Mouse (Mus musculus): ENCODE measurements around the gene Por. TPM values are rescaled to one million over a fixed set of nuclear protein-coding genes. Genes with fewer than 3 reads are reported as not detected.

Gene Por
- total RNA-seq, 1 experiment = 125 TPM

- no peak for TF ChIP-seq ZC3H11A (IDR thresholded peaks at IDR 0.05; ENCODE audit: borderline replicate concordance, low read depth, low read length)
- no peak for TF ChIP-seq MAFK (IDR thresholded peaks at IDR 0.05; ENCODE audit: insufficient read depth, low read depth, low read length)
- no peak for TF ChIP-seq ZNF384 (IDR thresholded peaks at IDR 0.05; ENCODE audit: low read depth, low read length)
- TF ChIP-seq HCFC1 (IDR thresholded peaks at IDR 0.05; ENCODE audit: borderline replicate concordance, insufficient read depth, low read length) = no peak
- no peak for TF ChIP-seq CHD2 (IDR thresholded peaks at IDR 0.05; ENCODE audit: low read depth, low read length)
These were observed 110.5 kb downstream of the Por start for GRCm38 (mm10) chr5:135780331-135780730.

GRCm38 (mm10) chr5:135782901-135783300 lies 113.1 kb downstream of the Por start:
- TF ChIP-seq MAFK (IDR thresholded peaks at IDR 0.05; ENCODE audit: insufficient read depth, low read depth, low read length) (no peak), ZNF384 (IDR thresholded peaks at IDR 0.05; ENCODE audit: low read depth, low read length) (no peak), CHD2 (IDR thresholded peaks at IDR 0.05; ENCODE audit: low read depth, low read length) (no peak), ZC3H11A (IDR thresholded peaks at IDR 0.05; ENCODE audit: borderline replicate concordance, low read depth, low read length) (no peak), HCFC1 (IDR thresholded peaks at IDR 0.05; ENCODE audit: borderline replicate concordance, insufficient read depth, low read length) (no peak)
- Histone ChIP-seq H3K4me3 (ENCODE audit: insufficient read depth in 1 of 2, low read depth in 1 of 2, low read length in 2 of 2, poor library complexity in 1 of 2, severe bottlenecking in 1 of 2) (no peak overlapping the region), H3K9me3 (ENCODE audit: control insufficient read depth, insufficient read depth, low read depth, low read length) (no peaks in the 10 kb centered on the region), H3K9ac (ENCODE audit: insufficient read depth, low read depth, low read length, poor library complexity, severe bottlenecking) (no peak overlapping the region), H3K4me1 (ENCODE audit: control insufficient read depth in 2 of 2, insufficient read depth in 2 of 2, low read length in 2 of 2, poor library complexity in 1 of 2) (peaks cover 2 to 3% of the 10 kb centered on the region in 2 experiments; a peak in 1 of 4 replicates), H3K36me3 (ENCODE audit: control insufficient read depth, insufficient read depth, low read length, poor library complexity, severe bottlenecking) (peaks cover 64% of the 10 kb centered on the region), H3K27ac (ENCODE audit: insufficient read depth, low read depth, low read length, poor library complexity, severe bottlenecking) (no peak overlapping the region)
- in situ Hi-C loops (cut with MboI; ENCODE audit: low sequenced_read_pairs in 2 of 2, unreplicated experiment in 2 of 2) = no loop called here
- DNase-seq (ENCODE audit: low read depth, low spot score) = no peak

More at GRCm38 (mm10) chr5:135780331-135780730, 110.5 kb downstream of the Por start:
- Histone ChIP-seq H3K4me3 (ENCODE audit: insufficient read depth in 1 of 2, low read depth in 1 of 2, low read length in 2 of 2, poor library complexity in 1 of 2, severe bottlenecking in 1 of 2) (no peak overlapping the region; a peak in 1 of 4 replicates), H3K27ac (ENCODE audit: insufficient read depth, low read depth, low read length, poor library complexity, severe bottlenecking) (no peak overlapping the region), H3K36me3 (ENCODE audit: control insufficient read depth, insufficient read depth, low read length, poor library complexity, severe bottlenecking) (peaks cover 39% of the 10 kb centered on the region), H3K9me3 (ENCODE audit: control insufficient read depth, insufficient read depth, low read depth, low read length) (no peaks in the 10 kb centered on the region), H3K9ac (ENCODE audit: insufficient read depth, low read depth, low read length, poor library complexity, severe bottlenecking) (no peak overlapping the region; the same call in 1 of the 2 replicates), H3K4me1 (ENCODE audit: control insufficient read depth in 2 of 2, insufficient read depth in 2 of 2, low read length in 2 of 2, poor library complexity in 1 of 2) (peaks cover 2 to 3% of the 10 kb centered on the region in 2 experiments; a peak in 1 of 4 replicates)
- no peak for DNase-seq (ENCODE audit: low read depth, low spot score)
- in situ Hi-C loops (cut with MboI; ENCODE audit: low sequenced_read_pairs in 2 of 2, unreplicated experiment in 2 of 2) = no loop called here

Other genes with a start within 250 kb of the Por start
- 42.9 and 55.5 TPM in 2 replicates for gene Hip1, start 124.9 kb upstream of the Por start, total RNA-seq (2012; rRNA removed)
- not detected in 2 replicates for gene Ccl26, start 106.5 kb upstream of the Por start, total RNA-seq (2012; rRNA removed)
- gene Ccl24, start 97.0 kb upstream of the Por start, total RNA-seq (2012; rRNA removed) = not detected in 2 replicates
- gene Rhbdd2, start 37.4 kb upstream of the Por start, total RNA-seq (2012; rRNA removed) = 15.7 and 16.7 TPM in 2 replicates
- 38.7 and 42.2 TPM in 2 replicates for gene Tmem120a, start 74.4 kb downstream of the Por start, total RNA-seq (2012; rRNA removed)
- gene Styxl1, start 108.4 kb downstream of the Por start, total RNA-seq (2012; rRNA removed) = not detected in 2 replicates
- gene Mdh2, start 108.4 kb downstream of the Por start, total RNA-seq (2012; rRNA removed) = 181 and 223 TPM in 2 replicates
- gene Srrm3, start 136.9 kb downstream of the Por start, total RNA-seq (2012; rRNA removed) = 0.18 and 0.90 TPM in 2 replicates
- gene Hspb1, start 217.9 kb downstream of the Por start, total RNA-seq (2012; rRNA removed) = 630 and 878 TPM in 2 replicates